Mouse (Mus musculus) skeletal muscle tissue, adult 2 months (tissue): ENCODE results near the gene Hmgcs2.

Experiments used
- DNase-seq: peaks from one replicate; pipeline ENCODE4 v3.0.0-alpha.2; 2012; ENCODE audit warnings: low read depth, low spot score

Hmgcs2 gene

DNA sequence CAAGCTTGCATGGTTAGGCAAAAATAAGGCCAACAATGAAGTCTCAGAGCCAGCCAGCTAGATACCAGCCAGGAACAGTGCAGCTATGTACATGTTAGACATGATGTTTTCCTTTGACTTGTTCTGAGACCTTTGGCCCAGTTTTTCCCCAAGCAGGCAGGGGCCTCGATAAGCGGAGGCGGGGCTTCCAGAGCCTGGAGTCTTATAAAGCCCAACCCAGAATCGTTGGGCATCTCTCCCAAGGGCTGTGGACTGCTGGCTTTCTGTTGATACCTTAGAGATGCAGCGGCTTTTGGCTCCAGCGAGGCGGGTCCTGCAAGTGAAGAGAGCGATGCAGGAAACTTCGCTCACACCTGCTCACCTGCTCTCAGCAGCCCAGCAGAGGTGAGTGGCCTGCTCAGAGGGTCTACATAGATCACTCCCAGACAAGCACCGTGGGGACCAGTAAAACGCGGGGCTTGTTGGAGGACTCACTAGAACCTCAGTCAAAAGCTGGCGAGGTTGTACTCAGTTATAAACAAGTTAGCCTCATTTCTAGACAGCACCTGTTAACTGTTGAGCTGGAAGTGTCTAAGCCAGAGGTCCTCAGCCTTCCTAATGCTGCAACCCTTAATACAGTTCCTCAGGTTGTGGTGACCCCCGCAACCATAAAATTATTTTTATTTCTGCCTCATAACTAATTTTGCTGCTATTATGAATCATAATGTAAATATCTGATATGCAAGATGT is at the start of gene Hmgcs2:
Hmgcs2 (plus strand) TSS at position 232 of the 729 bp plus-strand sequence.
- peak; percentile 12 for DNase-seq

GRCm38 (mm10) chr3:98233504-98233903 is 46.7 kb upstream of the Hmgcs2 start:
- no peak for DNase-seq

DNA sequence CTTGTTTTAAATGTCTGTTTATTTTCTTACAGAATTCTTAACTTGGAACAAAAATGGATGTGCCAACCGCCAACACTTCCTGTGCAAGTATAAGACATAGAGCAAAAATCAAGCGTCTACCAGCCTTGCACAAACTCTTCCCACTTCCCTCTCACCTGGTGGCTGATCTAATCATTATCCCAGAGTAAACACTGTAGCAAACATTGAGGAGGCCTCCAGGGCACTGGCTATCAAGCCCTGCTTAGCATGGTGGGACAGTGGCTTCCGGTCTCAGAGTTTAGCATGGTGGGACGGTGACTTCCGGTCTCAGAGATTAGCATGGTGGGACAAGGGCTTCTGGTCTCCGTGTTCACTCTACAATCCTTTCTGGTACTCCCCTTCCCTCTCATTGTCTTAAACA is 44.0 kb upstream of the Hmgcs2 start:
- DNase-seq = no peak

DNA sequence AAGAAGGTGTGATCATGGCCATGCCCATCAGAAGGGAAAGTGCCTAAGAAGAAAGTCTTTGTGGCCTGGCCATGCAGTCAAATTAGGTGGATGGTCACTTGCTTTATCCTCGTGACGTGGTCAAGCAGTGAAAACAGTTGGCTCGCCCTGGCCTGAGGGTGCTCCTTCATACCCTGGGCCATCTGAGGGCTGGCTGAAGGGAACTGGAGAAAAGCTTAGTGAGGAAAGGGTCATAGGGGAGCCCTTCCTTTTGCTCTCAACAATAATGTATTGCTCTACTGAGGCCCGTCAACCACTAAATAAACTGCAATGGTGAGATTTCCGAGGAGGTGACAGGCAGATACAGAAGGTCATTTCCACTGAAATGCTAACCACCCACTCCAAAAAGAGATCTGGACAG is 43.0 kb upstream of the Hmgcs2 start:
- DNase-seq = no peak

- DNase-seq = no peak
These were observed 42.1 kb upstream of the Hmgcs2 start for GRCm38 (mm10) chr3:98238150-98238549.

- DNase-seq = no peak
These were observed 38.2 kb upstream of the Hmgcs2 start for GRCm38 (mm10) chr3:98242051-98242450.

DNA sequence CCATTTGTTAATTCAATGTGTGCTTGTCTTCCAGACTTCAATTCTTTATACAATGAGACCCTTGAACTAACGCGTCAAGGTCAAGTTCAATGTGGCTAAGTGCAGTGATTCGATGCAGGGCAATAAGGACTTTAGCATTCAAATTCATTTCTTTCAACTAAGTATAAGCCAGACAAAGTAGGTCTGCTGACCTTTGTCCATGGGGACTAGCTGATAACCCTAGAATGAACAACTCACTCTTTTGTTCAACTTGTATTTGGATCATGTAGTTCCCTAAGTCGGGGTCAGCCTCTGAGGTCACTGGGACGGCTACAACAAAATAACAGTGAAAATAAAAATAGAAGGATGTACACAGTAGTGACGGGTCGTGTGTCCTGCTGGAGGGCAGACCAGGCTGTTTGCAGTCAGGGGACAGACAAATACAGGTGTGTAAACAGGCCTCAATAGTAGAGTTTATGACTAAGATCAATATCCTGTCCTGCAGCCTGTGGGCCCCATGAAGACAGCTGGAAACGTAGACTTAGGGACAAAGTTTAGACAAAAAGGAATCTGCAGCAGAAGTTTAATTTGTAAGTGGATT is 37.7 kb upstream of the Hmgcs2 start:
- DNase-seq = no peak

DNA sequence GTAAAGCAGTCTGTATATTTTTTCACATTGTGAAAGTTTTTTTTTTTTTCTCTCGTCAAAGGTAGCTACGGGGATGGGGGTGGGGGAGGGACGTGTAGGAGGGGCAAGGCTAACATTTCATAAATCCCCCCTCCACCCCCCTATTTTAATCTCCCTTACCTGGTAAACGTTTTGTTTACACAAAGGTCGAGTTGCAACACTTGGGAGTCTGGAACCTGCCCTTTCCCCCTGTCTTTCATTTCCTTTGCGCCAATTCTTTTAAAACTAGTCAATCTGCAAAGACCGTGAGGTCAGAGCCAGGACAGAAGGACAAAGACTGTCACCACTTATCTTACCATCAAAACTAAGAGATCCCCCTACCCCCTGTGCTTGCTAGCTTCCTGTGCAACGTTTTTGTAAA is 34.3 kb upstream of the Hmgcs2 start:
- DNase-seq = no peak

- DNase-seq = no peak
These were observed 33.1 kb upstream of the Hmgcs2 start for GRCm38 (mm10) chr3:98246985-98247751.

DNA sequence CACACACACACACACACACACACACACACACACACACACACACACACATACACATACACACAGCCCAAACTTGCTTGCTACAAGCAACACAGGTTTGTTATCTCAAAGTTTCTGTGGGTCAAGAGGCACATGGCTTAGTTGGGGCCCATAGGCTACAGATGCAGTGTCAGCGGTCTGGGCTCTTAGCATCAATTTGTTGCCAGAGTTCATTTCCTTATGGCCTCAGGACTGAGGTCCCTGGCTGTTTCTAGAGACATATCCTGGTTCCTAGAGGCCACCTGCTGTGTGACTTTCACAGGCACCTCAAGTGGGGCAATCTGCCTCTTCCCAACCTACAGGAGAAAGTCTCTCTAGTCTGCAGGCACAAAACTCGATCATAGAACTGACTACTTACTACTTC is 30.9 kb upstream of the Hmgcs2 start:
- DNase-seq = no peak

DNA sequence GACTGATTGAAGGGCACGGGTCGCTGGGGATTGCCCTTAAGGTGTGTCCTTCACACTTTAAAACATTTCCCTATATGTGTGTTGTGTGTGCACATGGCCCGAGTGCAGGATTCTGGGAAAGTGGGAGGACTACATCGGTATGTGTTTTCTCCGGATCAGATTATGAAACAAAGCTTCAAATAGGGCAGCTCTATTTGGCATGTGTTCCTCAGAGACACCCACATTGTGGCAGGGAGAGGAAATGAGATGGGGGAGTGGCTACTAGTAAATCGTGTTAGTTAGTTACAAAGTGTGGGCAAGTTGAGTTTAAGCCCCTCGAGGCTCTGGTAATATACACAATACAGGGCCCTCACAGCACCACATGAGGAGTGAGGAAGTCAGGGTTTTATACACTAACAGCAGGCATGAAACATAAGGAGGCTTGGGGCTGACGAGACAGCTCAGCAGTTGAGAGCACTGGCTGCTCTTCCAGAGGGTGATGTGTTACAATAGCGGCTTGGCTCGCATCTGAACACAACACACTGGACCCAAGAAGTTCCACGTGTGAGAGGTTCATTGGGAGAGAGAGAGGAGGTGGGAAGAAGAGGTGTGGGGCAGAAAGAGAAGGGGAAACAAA is 30.3 kb upstream of the Hmgcs2 start:
- no peak for DNase-seq

- DNase-seq = no peak
These were observed 26.2 kb upstream of the Hmgcs2 start for GRCm38 (mm10) chr3:98254059-98254458.

- no peak for DNase-seq
These were observed 25.3 kb upstream of the Hmgcs2 start for GRCm38 (mm10) chr3:98254656-98255583.

GRCm38 (mm10) chr3:98258723-98259122 is 21.5 kb upstream of the Hmgcs2 start:
- DNase-seq = no peak

DNA sequence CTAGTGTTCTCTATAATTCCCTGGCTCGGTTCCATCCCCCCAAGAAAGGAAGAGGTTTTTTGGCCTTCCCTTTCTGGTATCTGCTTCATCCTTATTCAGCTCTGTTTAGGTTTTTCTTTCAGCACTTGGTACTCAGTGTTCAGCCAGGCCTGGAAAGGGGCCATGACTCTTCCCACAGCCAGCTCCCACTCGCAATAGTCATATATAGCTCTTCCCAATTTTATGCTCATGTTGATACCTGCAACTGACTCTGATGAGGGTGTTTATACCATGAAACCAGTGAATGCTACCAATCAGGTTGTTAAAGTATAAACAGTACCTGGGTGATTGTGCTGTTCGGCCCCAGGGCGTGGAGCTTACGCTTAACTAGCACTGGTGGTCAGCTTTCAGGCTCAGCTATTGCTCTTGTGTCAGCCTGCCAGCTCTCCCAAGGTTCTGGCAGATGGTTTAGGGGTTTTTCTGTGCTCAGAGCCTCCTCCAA is 20.9 kb upstream of the Hmgcs2 start:
- peak; percentile 41 for DNase-seq

DNA sequence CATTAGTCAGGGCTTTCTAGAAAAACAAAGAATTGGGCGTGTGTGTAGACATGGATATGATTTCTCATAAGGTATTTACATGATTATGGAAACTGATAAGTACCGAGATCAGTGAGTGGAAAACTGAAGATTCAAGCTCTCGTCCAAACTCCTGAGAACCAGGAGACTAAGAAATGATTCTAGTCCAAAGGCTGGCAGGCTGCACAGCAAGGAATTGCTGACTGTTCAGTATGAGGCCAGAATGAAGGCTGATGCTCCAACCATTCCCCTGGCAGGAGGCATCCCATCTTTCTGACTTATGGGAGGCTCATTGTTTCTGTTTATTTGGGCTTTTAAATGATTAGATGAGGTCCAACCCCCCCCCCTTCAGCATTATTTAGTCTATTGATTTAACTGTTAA is 19.7 kb upstream of the Hmgcs2 start:
- no peak for DNase-seq

- DNase-seq = no peak
These were observed 18.8 kb upstream of the Hmgcs2 start for GRCm38 (mm10) chr3:98261415-98261814.

DNA sequence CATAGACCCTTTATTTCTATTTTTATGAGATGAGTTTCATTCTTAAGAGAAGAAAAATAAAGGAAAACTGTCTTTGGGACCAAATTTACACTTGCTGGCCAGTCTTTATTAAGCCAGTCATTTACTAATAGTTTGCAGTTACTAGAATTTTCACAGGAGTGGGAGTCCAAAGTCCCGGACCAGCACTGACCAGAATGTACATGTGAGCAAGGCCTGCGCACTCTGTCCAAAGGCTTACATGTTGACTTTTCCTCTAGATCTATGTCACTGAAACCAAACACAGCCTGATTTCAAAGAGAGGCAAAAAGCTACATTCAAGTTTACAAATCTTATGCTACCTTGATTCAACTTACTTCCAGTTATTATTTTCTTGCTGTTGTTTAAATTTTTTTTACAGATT is 18.1 kb upstream of the Hmgcs2 start:
- DNase-seq = no peak

GRCm38 (mm10) chr3:98267249-98267651 is 13.0 kb upstream of the Hmgcs2 start:
- no peak for DNase-seq

DNA sequence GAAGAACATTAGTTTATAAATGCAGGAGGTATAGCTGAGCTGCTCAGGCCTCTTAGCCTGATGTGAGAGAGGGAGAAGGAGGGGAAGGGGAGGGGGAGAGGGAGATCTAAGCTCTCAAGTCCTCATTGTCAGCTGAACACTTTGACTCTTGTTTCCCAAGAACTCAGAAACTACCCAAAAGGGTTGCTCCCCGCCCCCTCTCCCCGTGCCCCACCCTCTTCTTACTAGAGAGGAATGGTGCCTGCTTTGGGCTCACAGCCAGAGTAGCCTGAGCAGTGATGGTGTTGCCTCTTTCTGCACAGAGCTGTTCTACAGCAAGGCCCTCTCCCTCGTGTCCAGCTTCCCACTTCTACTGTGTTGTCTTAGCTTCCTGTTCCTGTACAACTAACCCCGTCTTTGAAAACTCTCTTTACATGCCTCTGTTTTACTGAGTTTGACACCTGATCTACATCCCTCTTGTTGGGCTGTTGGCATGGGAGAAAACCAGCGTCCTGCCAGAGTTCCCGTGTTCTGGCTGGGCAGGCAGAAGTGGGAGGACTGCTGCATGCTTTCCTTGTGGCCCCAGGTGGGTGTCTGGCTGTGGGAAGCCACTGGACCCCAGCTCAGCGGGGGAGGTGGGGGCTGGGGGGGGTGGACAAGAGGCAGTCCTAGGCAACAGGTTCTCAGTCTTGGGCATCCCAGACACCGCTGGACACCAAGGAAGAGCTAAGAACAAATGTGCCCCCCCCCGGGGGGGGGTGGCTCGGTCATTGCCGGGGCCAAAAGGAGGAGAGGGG is 6.4 kb upstream of the Hmgcs2 start:
- DNase-seq = no peak
